Mouse (Mus musculus) testis, adult 2 months (tissue): Measurements from ENCODE around the gene Kcnk6.

Experiments
- CTCF ChIP-seq: fragments of 200-500 bp; IDR thresholded peaks from 2 replicates; pipeline ENCODE4 v1.5.1; 2012; ENCODE audit warnings: low read depth, mild to moderate bottlenecking, inconsistent platforms, low read length, moderate library complexity; ENCODE audit not compliant: control insufficient read depth, insufficient read depth, insufficient replicate concordance
- POLR2A ChIP-seq: fragments of 200-500 bp; IDR thresholded peaks from 2 replicates; pipeline ENCODE4 v1.6.1; 2012; ENCODE audit warnings: low read depth, mild to moderate bottlenecking, inconsistent platforms, low read length, moderate library complexity; ENCODE audit not compliant: control insufficient read depth

GRCm38 (mm10) chr7:29281201-29282073, 49.1 kb upstream of the Kcnk6 start, which contains the start of gene Spint2:
- TF ChIP-seq CTCF (no peak), POLR2A (peak; percentile 60)
